In genomic region chr5:120511643-120512220, GRCm38 (mm10) we compare ENCODE assay signal across 8 mouse cellular contexts. TPM values are rescaled to one million over a fixed set of nuclear protein-coding genes. Genes with fewer than 3 reads are reported as not detected.
A peak's percentile ranks its signal among the peaks of the same experiment; 100 is the strongest.
DNase-seq lines count a peak whose midpoint lies in the region; ATAC-seq and TF ChIP-seq lines count a peak whose summit lies in the region.

No protein-coding gene starts in this region.

- peaks cover 12% of the 10 kb centered on the region for H3K4me1 ChIP-seq in embryonic fibroblast, embryonic 13.5 days (ENCODE audit: control insufficient read depth, insufficient read depth, low read length)
- peaks cover 8% of the 10 kb centered on the region in 2 experiments for H3K4me1 ChIP-seq in liver, embryonic 14.5 days (replicated peaks; ENCODE audit: control insufficient read depth in 2 of 2, insufficient read depth in 2 of 2, low read length in 1 of 2)
- H3K4me1 ChIP-seq in neural tube, embryonic 12.5 days = peaks cover 36% of the 10 kb centered on the region

- H3K9ac ChIP-seq in liver, embryonic 14.5 days (replicated peaks) = peak overlapping the region; percentile 47
- H3K9ac ChIP-seq in neural tube, embryonic 12.5 days = no peak overlapping the region

- H3K36me3 ChIP-seq in liver, embryonic 14.5 days (replicated peaks; ENCODE audit: control insufficient read depth, insufficient read depth, low read depth) = no peaks in the 10 kb centered on the region
- no peaks in the 10 kb centered on the region for H3K36me3 ChIP-seq in neural tube, embryonic 12.5 days

- 9% methylated on average over 14 of the region's 14 CpGs for WGBS in liver, embryonic 14.5 days (ENCODE audit: insufficient replicate concordance)
- 32% methylated on average over 14 of the region's 14 CpGs for WGBS in neural tube, embryonic 12.5 days

- H3K4me2 ChIP-seq in liver, embryonic 14.5 days (ENCODE audit: low read depth) = peak overlapping the region; percentile 83
- peak overlapping the region; percentile 62 for H3K4me2 ChIP-seq in neural tube, embryonic 12.5 days (replicated peaks)

- peak overlapping the region; percentile 72 for H3K4me3 ChIP-seq in layer of hippocampus, adult 2 months
- peak overlapping the region; percentile 83 for H3K4me3 ChIP-seq in embryonic fibroblast, embryonic 13.5 days (ENCODE audit: insufficient read depth, low read length)
- H3K4me3 ChIP-seq in liver, embryonic 14.5 days (ENCODE audit: insufficient read depth in 1 of 2, low read depth in 2 of 2, low read length in 2 of 2) = peak overlapping the region; percentile 59 to 67
- peak overlapping the region; percentile 34 for H3K4me3 ChIP-seq in neural tube, embryonic 12.5 days

- TF ChIP-seq POLR2A in embryonic fibroblast, embryonic 13.5 days (IDR thresholded peaks at IDR 0.05; ENCODE audit: low read depth, low read length) = no peak

- no peak for DNase-seq in layer of hippocampus, adult 2 months (ENCODE audit: low spot score in 2 of 2)
- no peak for DNase-seq in layer of hippocampus, postnatal 25 days (ENCODE audit: extremely low spot score in 1 of 2, low spot score in 1 of 2)
- peak; percentile 34 for DNase-seq in heart, postnatal 4 days
- DNase-seq in liver, embryonic 14.5 days (ENCODE audit: low read depth in 3 of 3, low spot score in 3 of 3) = peak in 1 of 3 experiments; percentile 14
- no peak for DNase-seq in thymus, postnatal 4 days
- DNase-seq in testis, postnatal 10 days (ENCODE audit: low spot score) = no peak

- no peak for TF ChIP-seq CTCF in layer of hippocampus, adult 2 months (conservative IDR thresholded peaks at IDR 0.05)
- TF ChIP-seq CTCF in embryonic fibroblast, embryonic 13.5 days (IDR thresholded peaks at IDR 0.05; ENCODE audit: borderline replicate concordance, insufficient read depth, low read length) = no peak
- no peak for TF ChIP-seq CTCF in liver, embryonic 14.5 days (IDR thresholded peaks at IDR 0.05; ENCODE audit: low read depth)

- ATAC-seq in liver, embryonic 14.5 days (ENCODE audit: insufficient read depth) = no peak
- no peak for ATAC-seq in neural tube, embryonic 12.5 days (ENCODE audit: low FRiP score, low read depth)

- no peak for TF ChIP-seq EP300 in liver, embryonic 14.5 days (IDR thresholded peaks at IDR 0.05; ENCODE audit: low read depth)

- no peaks in the 10 kb centered on the region for H3K9me3 ChIP-seq in liver, embryonic 14.5 days (ENCODE audit: control insufficient read depth, low read length)
- H3K9me3 ChIP-seq in neural tube, embryonic 12.5 days = no peaks in the 10 kb centered on the region

- H3K27me3 ChIP-seq in liver, embryonic 14.5 days (ENCODE audit: control insufficient read depth, insufficient read depth, low read length) = no peaks in the 10 kb centered on the region
- H3K27me3 ChIP-seq in neural tube, embryonic 12.5 days (replicated peaks) = peaks cover 7% of the 10 kb centered on the region; the same call in 1 of the 2 replicates

- H3K27ac ChIP-seq in layer of hippocampus, adult 2 months = peak overlapping the region; percentile 87
- H3K27ac ChIP-seq in embryonic fibroblast, embryonic 13.5 days (ENCODE audit: insufficient read depth, low read length) = no peak overlapping the region
- no peak overlapping the region for H3K27ac ChIP-seq in liver, embryonic 14.5 days
- no peak overlapping the region for H3K27ac ChIP-seq in neural tube, embryonic 12.5 days

RNA-seq across cellular contexts. Expression of gene Slc8b1, which starts 0.8 kb away (rescaled TPM):
- total RNA-seq in layer of hippocampus, adult 2 months (2021) = 10 to 100 TPM in 1 of 2 experiments, 1 to 10 TPM in 1; 8.7 to 12.1 TPM
- total RNA-seq in layer of hippocampus, postnatal 25 days (2021) = 10 to 100 TPM in 1 of 2 experiments, 1 to 10 TPM in 1; 6.5 to 14.3 TPM
- polyA plus RNA-seq in embryonic fibroblast, embryonic 13.5 days (2011; ENCODE audit: insufficient read length, low read depth, missing spikeins) = 5.8 and 7.6 TPM in 2 replicates
- total RNA-seq in heart, postnatal 4 days (2021) = 1 to 10 TPM; 8.7 to 9.3 TPM
- polyA plus RNA-seq in liver, embryonic 14.5 days (2012; rRNA removed) = 5.2 TPM in 2 replicates
- polyA plus RNA-seq in liver, embryonic 14.5 days (2014; fragmentation: Nextera tagmentation; extraction: Ambion mirVana) = 1.4 and 2.6 TPM in 2 replicates
- polyA plus RNA-seq in neural tube, embryonic 12.5 days (2016; fragmentation: Nextera tagmentation; extraction: Ambion mirVana) = 5.6 and 6.9 TPM in 2 replicates

RNA-seq across cellular contexts. Expression of gene Plbd2, which starts 8.3 kb away (rescaled TPM):
- 10 to 100 TPM; 62.6 to 66.0 TPM for total RNA-seq in layer of hippocampus, adult 2 months (2021)
- total RNA-seq in layer of hippocampus, postnatal 25 days (2021) = 10 to 100 TPM; 61.5 to 70.3 TPM
- 41.4 and 50.2 TPM in 2 replicates for polyA plus RNA-seq in embryonic fibroblast, embryonic 13.5 days (2011; ENCODE audit: insufficient read length, low read depth, missing spikeins)
- 10 to 100 TPM; 38.0 to 38.3 TPM for total RNA-seq in heart, postnatal 4 days (2021)
- polyA plus RNA-seq in liver, embryonic 14.5 days (2012; rRNA removed) = 4.3 TPM in 2 replicates
- polyA plus RNA-seq in liver, embryonic 14.5 days (2014; fragmentation: Nextera tagmentation; extraction: Ambion mirVana) = 10.3 and 12.3 TPM in 2 replicates
- polyA plus RNA-seq in neural tube, embryonic 12.5 days (2016; fragmentation: Nextera tagmentation; extraction: Ambion mirVana) = 44.7 and 46.2 TPM in 2 replicates

RNA-seq across cellular contexts. Expression of gene Sds, which starts 35.4 kb away (rescaled TPM):
- total RNA-seq in layer of hippocampus, adult 2 months (2021) = under 1 TPM in 1 of 2 experiments, not detected in 1; 0.31 TPM
- total RNA-seq in layer of hippocampus, postnatal 25 days (2021) = under 1 TPM in 1 of 2 experiments, not detected in 1; 0.22 TPM
- polyA plus RNA-seq in embryonic fibroblast, embryonic 13.5 days (2011; ENCODE audit: insufficient read length, low read depth, missing spikeins) = not detected in 2 replicates
- not detected for total RNA-seq in heart, postnatal 4 days (2021)
- 0.13 and 0.61 TPM in 2 replicates for polyA plus RNA-seq in liver, embryonic 14.5 days (2012; rRNA removed)
- polyA plus RNA-seq in liver, embryonic 14.5 days (2014; fragmentation: Nextera tagmentation; extraction: Ambion mirVana) = 0.15 and 0.22 TPM in 2 replicates
- not detected in 2 replicates for polyA plus RNA-seq in neural tube, embryonic 12.5 days (2016; fragmentation: Nextera tagmentation; extraction: Ambion mirVana)

RNA-seq across cellular contexts. Expression of gene Sdsl, which starts 39.1 kb away (rescaled TPM):
- total RNA-seq in layer of hippocampus, adult 2 months (2021) = 1 to 10 TPM; 7.9 to 8.5 TPM
- total RNA-seq in layer of hippocampus, postnatal 25 days (2021) = 1 to 10 TPM; 7.1 to 9.1 TPM
- 1.2 and 1.8 TPM in 2 replicates for polyA plus RNA-seq in embryonic fibroblast, embryonic 13.5 days (2011; ENCODE audit: insufficient read length, low read depth, missing spikeins)
- total RNA-seq in heart, postnatal 4 days (2021) = 10 to 100 TPM; 12.2 to 12.4 TPM
- polyA plus RNA-seq in liver, embryonic 14.5 days (2012; rRNA removed) = 0.78 and 0.93 TPM in 2 replicates
- 1.2 and 2.0 TPM in 2 replicates for polyA plus RNA-seq in liver, embryonic 14.5 days (2014; fragmentation: Nextera tagmentation; extraction: Ambion mirVana)
- 7.0 TPM in 2 replicates for polyA plus RNA-seq in neural tube, embryonic 12.5 days (2016; fragmentation: Nextera tagmentation; extraction: Ambion mirVana)
